Mouse (Mus musculus): ENCODE data around the gene Cnst. TPM values are rescaled to one million over a fixed set of nuclear protein-coding genes. Genes with fewer than 3 reads are reported as not detected.
A peak's percentile ranks its signal among the peaks of the same experiment; 100 is the strongest.

Cnst gene
- 10 to 100 TPM; 19.9 to 26.2 TPM for total RNA-seq (2021)
- long read RNA-seq, experiment 1, full-length matches to known transcripts = 4 of 9 reads
- long read RNA-seq, experiment 1, partial matches to known transcripts = 4 of 9 reads
- long read RNA-seq, experiment 1, other reads (novel, unspliced or antisense) = 1 of 9 reads
- long read RNA-seq, experiment 2, full-length matches to known transcripts = 7 of 14 reads
- long read RNA-seq, experiment 2, partial matches to known transcripts = 2 of 14 reads
- long read RNA-seq, experiment 2, other reads (novel, unspliced or antisense) = 5 of 14 reads

- DNase-seq = peak; percentile 98
Measured at GRCm38 (mm10) chr1:179545768-179546550, at the start of gene Cnst, which contains the start of gene Tfb2m. TSS of gene Cnst (plus strand) at chr1:179546370. TSS of gene Tfb2m (minus strand) at chr1:179546267.

- DNase-seq = no peak
Measured at GRCm38 (mm10) chr1:179499257-179499656, 46.9 kb upstream of the Cnst start.

- no peak for DNase-seq
Measured at GRCm38 (mm10) chr1:179502565-179502964, 43.6 kb upstream of the Cnst start.

GRCm38 (mm10) chr1:179506530-179507315 lies 39.4 kb upstream of the Cnst start:
- DNase-seq = no peak

GRCm38 (mm10) chr1:179510546-179511340 lies 35.4 kb upstream of the Cnst start:
- DNase-seq = no peak

DNA sequence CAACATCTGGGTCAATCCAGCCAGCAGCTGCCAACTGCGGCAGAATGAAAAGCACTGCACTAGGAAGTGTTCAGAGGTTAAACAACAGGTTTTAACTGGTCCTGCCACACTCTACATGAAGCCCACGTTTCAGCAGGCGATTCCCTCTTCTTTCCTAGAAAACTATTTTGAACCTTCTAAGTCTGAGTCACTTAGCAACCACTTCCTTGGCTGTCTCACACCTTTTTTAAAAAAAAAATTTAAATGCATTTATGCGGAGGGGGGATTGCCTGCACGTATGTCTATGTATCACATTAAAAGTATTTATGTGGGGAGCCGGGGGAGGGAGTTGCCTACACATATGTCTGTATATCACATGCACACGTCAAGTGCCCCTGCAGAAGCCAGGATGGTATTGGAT lies 34.3 kb upstream of the Cnst start:
- no peak for DNase-seq

GRCm38 (mm10) chr1:179516941-179517712 lies 29.0 kb upstream of the Cnst start:
- no peak for DNase-seq

DNA sequence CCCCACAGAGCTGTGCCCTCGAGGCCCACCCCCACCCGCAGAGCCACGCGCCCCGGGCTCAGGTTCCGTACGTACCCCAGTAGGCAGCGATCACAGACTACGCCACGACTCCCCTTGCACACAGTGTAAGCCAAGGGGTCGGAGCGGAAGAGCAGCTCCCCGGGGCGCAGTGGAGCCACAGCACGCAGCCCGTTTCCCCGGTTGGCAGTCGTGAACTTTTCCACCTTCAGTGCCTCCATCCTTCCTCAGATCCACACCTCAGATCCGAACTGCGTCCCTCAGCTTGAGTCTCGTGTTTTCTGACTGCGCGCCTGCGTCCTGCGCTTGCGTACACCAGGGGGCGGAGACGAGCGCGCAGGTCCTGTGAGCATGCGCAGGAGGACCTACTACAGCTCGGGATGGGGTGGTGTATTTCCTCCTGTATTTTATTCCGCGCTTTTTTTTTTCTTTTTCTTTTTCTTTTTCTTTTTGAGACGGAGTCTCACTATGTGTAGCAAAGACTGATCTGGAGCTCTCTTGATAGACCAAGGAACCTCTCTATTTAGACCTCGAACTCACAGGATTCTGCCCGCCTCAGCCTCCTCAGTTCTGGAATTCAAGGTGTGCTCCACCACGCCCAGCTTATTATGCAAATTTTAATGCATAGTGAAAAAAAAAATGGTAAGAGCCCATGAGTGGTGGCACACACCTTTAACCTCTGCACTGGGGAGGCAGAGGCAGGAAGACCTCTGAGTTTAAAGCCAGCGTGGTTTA lies 28.3 kb upstream of the Cnst start, which contains the start of gene Smyd3:
TSS of gene Smyd3 (minus strand) at position 329 of the 753 bp plus-strand sequence.
- peak; percentile 68 for DNase-seq

DNA sequence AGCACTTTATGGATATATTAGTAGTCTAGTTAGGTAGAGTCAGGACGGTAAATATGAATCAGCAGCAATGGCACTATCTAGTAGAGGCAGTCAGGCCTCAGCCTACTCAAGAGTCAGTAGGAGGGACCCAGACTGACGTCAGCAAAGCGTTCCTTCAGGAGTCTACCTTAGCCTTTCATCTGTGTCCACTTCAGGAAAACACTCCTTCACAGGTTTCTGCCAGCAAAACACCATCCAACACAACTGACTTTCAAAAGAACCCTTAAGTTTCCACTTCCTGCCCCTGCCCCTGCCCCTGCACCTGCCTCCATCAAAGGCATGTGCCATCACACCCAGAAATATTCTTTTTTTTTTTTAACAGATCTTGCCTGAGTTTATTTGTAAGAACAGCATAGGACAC lies 26.3 kb upstream of the Cnst start:
- DNase-seq = no peak

GRCm38 (mm10) chr1:179539054-179539453 lies 7.1 kb upstream of the Cnst start:
- DNase-seq = no peak

GRCm38 (mm10) chr1:179539887-179540286 lies 6.3 kb upstream of the Cnst start:
- no peak for DNase-seq

DNA sequence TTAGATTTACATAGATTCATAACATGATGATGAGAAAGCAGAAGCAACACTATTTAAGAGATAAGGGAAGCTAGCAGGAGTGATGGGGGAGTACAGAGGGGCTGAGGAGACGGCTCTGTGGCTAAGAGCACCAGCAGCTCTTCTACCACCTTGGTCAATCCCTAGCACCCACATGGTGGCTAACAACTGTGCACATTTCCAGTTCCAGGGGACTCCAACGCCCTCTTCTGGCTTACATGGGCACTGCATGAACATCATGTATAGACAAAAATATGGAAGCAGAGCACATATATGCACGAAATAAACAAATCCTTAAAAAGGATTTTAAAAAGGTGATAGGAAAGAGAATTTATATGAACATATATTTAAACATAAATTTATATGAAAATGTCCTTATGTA lies 4.7 kb upstream of the Cnst start:
- no peak for DNase-seq

GRCm38 (mm10) chr1:179546551-179546917 lies 364 bp downstream of the Cnst start:
- no peak for DNase-seq

GRCm38 (mm10) chr1:179547176-179547575 lies 1.0 kb downstream of the Cnst start:
- no peak for DNase-seq

DNA sequence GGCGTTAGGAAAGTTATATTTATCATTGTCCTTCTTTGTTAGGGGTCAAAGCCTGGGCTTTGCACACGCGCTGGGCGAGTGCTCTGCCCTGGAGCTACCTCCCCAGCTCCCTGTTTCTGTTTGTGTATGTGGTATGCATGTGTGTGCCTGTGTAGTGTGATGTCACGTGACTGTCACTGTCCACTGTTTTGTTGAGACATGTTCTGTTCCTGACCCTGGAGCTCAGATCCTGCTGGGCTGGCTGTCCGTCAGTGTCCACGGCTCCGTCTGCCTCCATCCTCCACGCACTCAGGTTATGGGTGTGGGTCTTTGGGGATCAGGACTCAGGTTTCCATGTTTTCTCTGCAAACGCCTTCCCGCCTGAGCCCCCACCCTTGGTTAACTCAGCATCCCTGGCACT lies 2.0 kb downstream of the Cnst start:
- no peak for DNase-seq

- no peak for DNase-seq
Measured at GRCm38 (mm10) chr1:179548996-179549752, 3.0 kb downstream of the Cnst start.

DNA sequence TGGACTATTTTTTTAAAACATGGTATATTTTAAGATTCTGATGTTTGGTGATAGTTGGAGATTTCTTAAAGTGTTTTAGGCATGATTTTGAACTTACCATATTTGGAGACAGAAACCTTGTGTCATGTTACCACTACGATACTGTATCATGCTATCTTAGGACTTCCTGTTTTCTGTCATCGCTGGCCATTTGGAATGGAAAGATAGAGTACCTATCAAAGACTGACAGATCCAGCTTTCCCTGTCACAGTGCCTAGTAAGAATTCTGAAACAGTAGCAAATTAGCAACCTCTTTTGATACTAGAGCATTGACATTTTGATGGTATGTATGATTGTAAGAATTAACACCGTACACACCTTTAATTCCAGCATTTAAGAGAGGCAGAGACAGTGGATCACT lies 5.2 kb downstream of the Cnst start:
- no peak for DNase-seq

GRCm38 (mm10) chr1:179551921-179552320 lies 5.8 kb downstream of the Cnst start:
- no peak for DNase-seq

GRCm38 (mm10) chr1:179552751-179553150 lies 6.6 kb downstream of the Cnst start:
- no peak for DNase-seq

Measured in gastrocnemius, postnatal 25 days (tissue).